Mouse (Mus musculus) cerebellum, adult 8-10 months (tissue): Measurements from ENCODE around the gene Mars2.

Experiments used
- DNase-seq: peaks from one replicate; pipeline ENCODE4 v3.0.0; 2022

Gene Mars2

DNA sequence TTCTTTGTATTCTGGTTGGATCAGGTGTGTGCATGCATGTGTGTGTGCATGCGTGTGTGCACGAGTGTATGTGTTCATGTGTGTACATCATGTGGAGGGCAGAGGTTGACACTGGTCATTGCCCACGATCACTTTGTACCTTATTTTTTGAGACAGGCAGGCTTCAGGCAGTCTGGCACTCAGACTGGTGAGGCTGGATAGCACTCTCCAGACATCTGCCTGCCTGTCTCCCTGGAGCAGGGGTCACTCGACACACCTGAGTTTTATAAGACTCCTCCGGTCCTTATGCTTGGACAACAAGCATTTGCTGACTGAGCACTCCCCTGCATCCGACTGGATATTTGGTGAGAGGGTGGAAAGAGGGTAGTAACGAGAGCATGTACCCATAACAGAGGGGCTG lies 14.0 kb upstream of the Mars2 start:
- DNase-seq, result no peak

DNA sequence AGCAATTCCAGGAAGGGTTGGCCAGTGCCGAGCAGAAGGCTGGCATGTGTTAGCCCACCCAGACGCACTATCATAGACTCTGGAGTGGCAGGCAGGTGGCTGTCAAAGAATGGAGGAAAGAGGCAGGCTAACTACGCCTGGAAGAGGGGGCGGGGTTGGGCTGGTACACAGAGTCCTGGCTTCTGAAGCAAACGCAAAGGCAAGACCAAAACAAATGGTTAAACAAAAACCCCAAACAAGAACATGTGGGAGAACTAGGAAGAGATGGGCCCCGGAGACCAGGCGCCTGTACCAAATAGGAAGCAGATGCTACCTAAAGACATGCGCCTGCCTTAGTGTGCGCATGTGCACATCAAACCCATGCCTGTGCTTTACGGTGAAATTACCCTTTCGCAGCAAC lies 12.9 kb upstream of the Mars2 start:
- no peak for DNase-seq

DNA sequence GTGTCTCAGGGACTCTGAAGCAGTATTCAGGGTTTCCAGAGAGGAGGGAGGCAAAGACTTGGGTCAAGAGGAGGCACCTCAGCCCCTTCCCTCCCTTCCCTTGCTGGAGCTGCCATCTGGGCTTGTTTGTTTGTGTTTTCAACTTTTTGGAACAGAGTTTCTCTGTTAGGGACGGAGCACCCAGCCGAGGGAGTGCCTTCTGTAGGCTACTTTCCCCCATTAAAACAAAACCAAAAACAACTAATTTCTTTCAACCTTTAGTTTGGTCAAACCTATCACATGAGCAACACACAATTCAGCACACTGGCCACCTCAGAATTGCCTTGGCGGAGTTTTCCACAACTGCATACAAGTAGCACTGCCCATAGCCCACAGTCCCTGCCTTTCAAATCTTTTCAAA lies 11.6 kb upstream of the Mars2 start:
- DNase-seq, result no peak

DNA sequence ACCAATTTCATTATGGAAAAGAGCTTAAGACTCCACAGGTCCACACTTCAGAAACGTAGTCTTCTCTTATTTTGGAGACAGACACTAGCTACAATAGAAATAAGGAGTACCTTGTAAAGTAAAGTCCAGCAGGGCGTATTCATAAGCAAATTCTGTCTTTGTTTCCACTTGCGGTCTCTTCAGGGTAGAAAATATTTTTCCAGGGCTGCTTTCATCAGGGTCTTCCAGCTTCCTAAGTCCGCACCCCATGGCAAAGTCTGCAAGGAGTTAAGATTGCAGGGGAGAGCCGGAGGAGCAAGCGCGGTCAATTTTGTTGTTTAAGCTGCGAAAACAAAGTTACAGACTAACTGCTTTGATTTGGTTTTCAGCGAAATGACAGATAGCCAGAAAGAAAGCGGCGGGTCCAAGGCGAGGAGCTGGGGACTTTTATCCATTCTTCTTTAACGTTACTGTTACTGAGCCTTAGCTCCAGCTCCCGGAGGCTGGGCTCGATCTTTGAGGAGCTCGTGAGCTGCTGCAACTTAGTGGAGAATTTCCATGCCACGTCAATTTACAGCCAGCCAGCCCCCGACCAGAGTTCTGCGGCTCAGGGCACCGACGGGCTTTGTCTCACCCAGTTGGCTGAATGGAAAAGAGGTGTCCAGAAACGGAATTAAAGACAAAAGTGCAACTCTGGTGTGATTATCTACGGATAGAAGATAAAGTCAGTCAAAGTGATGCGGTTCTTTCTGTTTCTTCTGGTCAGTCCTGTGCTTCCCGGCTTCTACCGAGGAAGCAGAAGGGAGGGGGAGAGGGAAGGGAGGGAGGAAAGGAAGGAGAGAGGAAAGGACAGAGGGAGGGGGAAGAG lies 10.7 kb upstream of the Mars2 start, which contains the start of gene Rftn2:
Gene Rftn2 (minus strand): TSS at position 772 of the 847 bp plus-strand sequence.
- DNase-seq, result no peak

DNA sequence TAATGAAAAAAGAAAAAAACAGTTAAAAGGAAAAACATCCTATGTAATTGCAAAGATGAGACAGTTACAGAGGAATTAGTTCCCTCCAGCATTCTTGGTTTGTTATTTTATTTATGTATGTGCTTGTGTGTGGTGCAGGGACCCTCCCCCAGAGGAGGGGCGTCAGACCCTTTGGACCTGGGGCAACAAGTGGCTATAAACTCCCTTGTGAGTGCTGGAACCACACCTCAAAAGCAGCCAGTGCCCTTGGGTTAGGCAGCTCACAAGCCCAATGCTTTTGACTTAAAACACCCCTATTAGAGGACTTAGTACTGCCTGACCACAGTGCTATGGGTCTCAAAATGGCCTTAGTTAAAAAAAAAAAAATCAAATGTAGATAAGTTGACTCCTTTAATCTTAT lies 9.6 kb upstream of the Mars2 start:
- no peak for DNase-seq

DNA sequence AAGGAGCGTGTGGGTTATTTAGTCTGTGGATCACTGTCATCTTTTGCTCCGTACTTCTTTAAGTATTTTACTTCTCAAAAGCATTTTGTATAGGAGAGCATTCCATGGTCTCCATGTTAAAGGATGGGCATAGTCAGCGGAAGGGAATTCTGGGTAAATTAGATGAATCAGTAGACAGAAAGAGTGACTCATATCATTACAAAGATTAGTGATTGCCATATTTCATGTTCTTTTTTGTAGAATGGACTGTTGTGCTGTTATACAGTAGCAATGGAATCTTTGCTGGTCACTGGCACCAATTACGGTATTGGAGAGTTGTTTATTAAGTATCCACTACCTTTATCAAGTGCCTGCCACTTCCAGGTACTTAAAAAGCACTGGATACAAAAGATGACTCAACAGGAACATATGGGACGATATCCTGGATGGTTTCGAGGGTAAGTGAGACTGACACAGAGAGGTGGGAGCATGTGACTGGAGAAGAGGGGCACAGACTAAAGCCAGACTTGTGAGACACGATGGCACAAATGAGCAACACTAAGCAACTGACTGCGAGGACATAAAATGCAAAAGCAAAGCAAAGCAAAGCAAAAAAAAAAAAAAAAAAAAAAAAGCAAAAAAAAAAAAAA lies 8.6 kb upstream of the Mars2 start:
- DNase-seq, result no peak

DNA sequence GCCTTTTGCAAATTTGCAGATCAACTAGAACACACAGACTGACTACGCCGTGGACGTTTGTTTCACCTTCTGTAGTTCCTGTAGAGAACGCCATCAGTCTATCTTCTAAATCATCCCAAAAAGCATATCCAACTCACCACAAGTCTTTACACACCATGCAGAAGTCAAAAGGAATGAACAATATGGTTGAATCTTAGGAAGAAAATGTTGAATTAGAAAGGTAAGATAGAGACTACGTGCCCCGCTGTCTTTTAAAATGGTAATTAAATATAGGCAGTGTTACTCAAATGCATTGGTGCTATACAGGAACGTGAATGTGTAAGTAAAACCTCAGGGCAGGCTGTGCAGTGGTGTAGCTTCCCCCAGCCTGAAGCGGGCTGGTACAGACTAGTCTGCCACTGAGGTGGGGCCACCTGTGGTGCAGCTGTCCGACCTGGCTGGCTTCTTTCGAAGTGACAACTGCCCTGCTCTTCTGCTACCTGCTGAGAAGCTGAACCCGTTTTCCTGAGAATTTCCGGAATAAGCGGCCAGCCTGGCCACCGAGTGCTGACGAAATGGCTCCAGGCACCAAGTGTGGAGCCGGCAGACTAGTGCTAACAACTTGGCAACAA lies 2.0 kb upstream of the Mars2 start:
- DNase-seq, result no peak

DNA sequence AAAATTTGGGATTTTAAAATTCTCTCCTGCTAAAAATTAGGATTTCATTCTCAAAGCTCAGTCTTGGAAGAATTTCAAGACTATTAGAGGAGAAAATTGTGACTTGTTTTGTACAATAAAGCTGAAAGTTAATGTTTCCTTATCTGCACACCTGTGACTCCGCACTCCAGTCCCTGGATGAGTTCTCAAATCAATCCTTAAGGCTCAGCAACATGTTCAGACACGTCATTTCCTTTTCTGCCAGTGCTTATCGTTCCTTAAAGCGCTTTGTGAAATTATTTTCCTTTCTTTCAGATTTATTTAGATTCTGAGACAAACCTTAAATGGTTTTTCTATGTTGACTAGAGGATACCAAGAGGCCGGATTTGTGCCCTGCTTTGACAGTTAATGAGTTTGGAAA lies 490 bp upstream of the Mars2 start:
- DNase-seq, result no peak

DNA sequence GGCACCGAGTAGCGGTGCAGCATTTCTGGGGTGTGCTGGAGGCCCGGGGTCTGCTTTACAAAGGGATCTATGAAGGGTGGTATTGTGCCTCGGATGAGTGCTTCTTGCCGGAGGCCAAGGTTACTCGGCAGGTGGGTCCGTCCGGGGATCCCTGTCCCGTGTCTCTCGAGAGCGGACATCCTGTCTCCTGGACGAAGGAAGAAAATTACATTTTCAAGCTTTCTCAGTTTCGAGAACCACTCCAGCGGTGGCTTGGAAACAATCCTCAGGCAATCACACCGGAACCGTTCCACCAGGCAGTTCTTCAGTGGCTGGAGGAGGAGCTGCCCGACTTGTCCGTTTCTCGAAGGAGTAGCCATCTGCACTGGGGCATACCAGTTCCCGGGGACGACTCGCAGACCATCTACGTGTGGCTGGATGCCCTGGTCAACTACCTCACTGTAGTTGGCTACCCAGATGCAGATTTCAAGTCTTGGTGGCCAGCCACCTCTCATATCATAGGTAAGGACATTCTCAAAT lies 725 bp downstream of the Mars2 start:
- peak; percentile 36 for DNase-seq

DNA sequence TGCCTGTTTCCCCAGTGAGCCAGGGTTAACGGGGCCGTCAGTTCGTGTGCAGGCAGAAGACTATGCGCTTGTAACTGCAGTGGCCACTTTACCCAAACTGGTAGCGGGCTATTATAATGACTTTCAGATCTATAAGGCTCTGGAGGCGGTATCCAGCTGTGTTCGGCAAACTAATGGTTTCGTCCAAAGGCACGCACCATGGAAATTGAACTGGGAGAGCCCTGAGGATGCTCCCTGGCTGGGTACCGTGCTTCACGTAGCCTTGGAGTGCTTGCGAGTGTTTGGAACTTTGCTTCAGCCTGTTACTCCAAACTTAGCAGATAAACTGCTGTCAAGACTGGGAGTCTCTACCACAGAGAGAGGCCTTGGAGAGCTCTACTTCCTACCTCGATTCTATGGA lies 1.5 kb downstream of the Mars2 start:
- no peak for DNase-seq

DNA sequence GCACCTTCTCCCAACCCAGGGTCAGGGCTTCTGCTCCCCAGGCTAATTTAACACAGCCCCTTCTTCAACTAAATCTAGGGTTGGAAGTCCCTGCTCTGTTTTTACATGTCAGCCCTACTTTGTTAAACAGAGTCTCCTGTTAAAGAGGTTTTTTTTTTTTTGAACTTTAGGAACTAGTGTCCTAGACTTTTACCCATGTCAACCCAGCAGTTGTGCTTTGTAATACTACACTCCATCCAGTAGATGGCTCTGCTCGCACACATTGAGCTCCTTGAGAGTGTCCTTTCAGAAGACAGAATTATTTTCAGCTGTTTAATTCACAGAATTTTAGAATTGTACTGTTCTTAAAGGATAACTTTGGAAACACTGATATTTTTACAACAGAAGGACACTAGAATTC lies 2.3 kb downstream of the Mars2 start:
- no peak for DNase-seq

DNA sequence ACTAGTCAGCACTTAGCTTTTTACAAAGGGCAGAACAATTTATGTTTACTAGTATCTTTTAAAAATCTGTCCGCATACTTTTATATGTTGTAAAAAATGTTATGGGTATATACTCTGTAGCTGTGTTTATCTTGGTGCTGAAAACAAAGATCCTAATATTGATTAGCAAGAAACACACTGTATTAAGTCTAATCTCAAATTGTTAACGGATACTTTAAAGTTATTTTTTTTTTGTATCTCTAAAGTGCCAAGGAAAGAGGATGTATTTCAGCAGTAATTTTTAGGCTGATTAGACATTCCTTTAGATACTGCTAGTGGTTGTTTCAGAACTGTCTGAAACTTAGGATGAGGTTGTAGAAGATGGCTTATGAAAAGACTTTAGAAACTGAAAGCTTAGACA lies 9.4 kb downstream of the Mars2 start:
- no peak for DNase-seq

DNA sequence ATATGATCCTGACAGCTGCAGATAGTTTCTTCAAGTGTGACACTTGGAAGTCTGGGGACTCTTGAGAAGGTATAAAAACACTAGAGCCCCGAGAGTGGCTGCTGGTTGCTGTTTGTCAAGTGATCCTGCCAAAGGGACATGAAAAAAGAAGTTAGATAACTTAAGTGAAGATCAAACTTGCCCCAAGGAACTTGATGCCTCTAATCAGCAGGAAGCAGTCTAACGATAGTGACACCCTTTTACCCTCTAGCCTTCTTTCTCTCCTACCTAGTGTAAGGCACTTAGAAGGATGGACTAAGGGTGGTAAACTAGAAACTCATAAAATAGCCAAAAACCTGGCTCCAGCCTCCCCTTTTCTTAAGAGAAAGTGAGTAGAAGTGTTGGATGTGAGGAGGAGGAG lies 27.4 kb downstream of the Mars2 start:
- DNase-seq, result no peak

DNA sequence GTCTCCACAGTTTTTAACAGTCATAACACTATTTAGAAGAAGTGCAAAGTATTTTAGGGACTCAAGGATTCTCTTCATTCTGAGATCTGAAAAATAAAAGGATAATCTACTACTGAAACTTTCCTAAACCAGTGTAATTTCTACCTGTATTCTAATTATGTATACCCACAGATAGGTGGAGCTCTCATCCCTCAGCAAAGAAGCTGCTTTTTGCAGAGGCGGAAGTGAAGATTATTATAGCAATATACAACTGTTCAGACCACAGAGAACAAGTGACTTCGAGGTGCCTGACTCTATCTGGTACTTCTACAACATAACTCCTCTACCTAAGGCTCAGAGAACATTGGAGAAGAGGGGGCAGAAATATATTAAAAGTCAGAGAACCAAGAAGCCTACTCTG lies 28.5 kb downstream of the Mars2 start:
- DNase-seq, result no peak

DNA sequence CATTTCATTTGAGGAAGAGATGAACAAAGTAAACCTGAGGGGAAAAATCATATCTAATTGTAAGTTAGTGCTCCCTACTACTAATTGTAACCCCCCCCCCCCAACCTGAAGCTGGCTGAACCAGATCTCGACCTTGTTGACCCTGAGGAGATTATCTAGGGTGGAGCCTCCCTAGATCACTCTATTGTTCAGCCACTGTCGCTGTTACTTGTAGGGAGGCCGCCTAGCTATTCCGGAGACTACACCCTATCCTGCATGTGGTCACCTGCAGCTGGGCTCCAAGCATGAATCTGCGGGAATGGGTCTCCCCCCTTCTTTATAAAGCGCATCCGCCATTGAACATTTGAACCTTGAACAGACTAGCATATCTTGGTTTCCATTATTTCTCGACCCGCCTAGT lies 42.1 kb downstream of the Mars2 start:
- DNase-seq, result no peak
